Mouse (Mus musculus) small intestine, adult 2 months (tissue): ENCODE data around the gene Hs6st3. TPM values are rescaled to one million over a fixed set of nuclear protein-coding genes. Genes with fewer than 3 reads are reported as not detected.

Source experiments
- H3K27ac ChIP-seq: fragments of 200-500 bp; 2 replicates; pipeline ENCODE4 v1.5.1; 2012; ENCODE audit warnings: low read depth, low read length, control low read depth, inconsistent platforms; ENCODE audit not compliant: insufficient read depth
- H3K27me3 ChIP-seq: fragments of 200-500 bp; 2 replicates; pipeline ENCODE4 v1.6.1; 2012; ENCODE audit warnings: mild to moderate bottlenecking, moderate library complexity, low read length, inconsistent platforms; ENCODE audit not compliant: control insufficient read depth, insufficient read depth
- H3K36me3 ChIP-seq: fragments of 200-500 bp; 2 replicates; pipeline ENCODE4 v1.6.1; 2012; ENCODE audit warnings: mild to moderate bottlenecking, low read length, control low read depth, inconsistent platforms; ENCODE audit not compliant: control insufficient read depth, insufficient read depth
- H3K4me1 ChIP-seq: fragments of 200-500 bp; 2 replicates; pipeline ENCODE4 v1.6.1; 2012; ENCODE audit warnings: low read length, inconsistent platforms, mixed read lengths; ENCODE audit not compliant: control insufficient read depth, insufficient read depth, insufficient read length
- H3K4me3 ChIP-seq: fragments of 200-500 bp; 2 replicates; pipeline ENCODE4 v1.5.1; 2012; ENCODE audit warnings: low read depth, mild to moderate bottlenecking, control low read depth, inconsistent platforms, low read length, moderate library complexity
- CTCF ChIP-seq: fragments of 200-500 bp; IDR thresholded peaks from 2 replicates; pipeline ENCODE4 v1.5.1; 2012; ENCODE audit warnings: low read depth, mild to moderate bottlenecking, control low read depth, inconsistent platforms, low read length, moderate library complexity, mixed read lengths; ENCODE audit not compliant: insufficient replicate concordance, insufficient read length; ENCODE audit errors: extremely low read depth
- POLR2A ChIP-seq: fragments of 200-500 bp; IDR thresholded peaks from 2 replicates; pipeline ENCODE4 v1.6.1; 2012; ENCODE audit warnings: low read depth, mild to moderate bottlenecking, control low read depth, inconsistent platforms, low read length, moderate library complexity
- WGBS: fragments of 180-500 bp; shearing (Covaris S2); methylation state at CpG from one replicate; pipeline ENCODE4 v1.1.7; 2018; 5-methylcytosine and 5-hydroxymethylcytosine counted together
- polyA plus RNA-seq: library from polyadenylated mRNA; depleted of rRNA; stranded (reverse); fragments of >200 nt; gene quantifications from 2 replicates; pipeline ENCODE4 v1.2.3, GENCODE M21; 2012

Gene Hs6st3
- polyA plus RNA-seq, 1 experiment, result not detected

- no peak for TF ChIP-seq POLR2A
- no peak for TF ChIP-seq CTCF
- no peaks in the 10 kb centered on the region for H3K27me3 ChIP-seq
- H3K27ac ChIP-seq, result no peak overlapping the region
- H3K4me1 ChIP-seq, result no peaks in the 10 kb centered on the region
- H3K4me3 ChIP-seq, result no peak overlapping the region
- WGBS, result 39% methylated on average over 4 of the region's 4 CpGs
- H3K36me3 ChIP-seq, result no peaks in the 10 kb centered on the region
These were observed 710.7 kb downstream of the Hs6st3 start for GRCm38 (mm10) chr14:119848759-119849298.

GRCm38 (mm10) chr14:119849338-119849737 lies 711.2 kb downstream of the Hs6st3 start:
- Histone ChIP-seq H3K36me3 (no peaks in the 10 kb centered on the region), H3K4me3 (no peak overlapping the region), H3K27me3 (no peaks in the 10 kb centered on the region), H3K4me1 (no peaks in the 10 kb centered on the region), H3K27ac (no peak overlapping the region)
- 68% methylated on average over 7 of the region's 7 CpGs for WGBS
- no peak for TF ChIP-seq POLR2A
- TF ChIP-seq CTCF, result no peak

GRCm38 (mm10) chr14:119852139-119852538 lies 714.0 kb downstream of the Hs6st3 start:
- H3K27ac ChIP-seq, result no peak overlapping the region
- no peaks in the 10 kb centered on the region for H3K36me3 ChIP-seq
- H3K4me1 ChIP-seq, result no peaks in the 10 kb centered on the region
- TF ChIP-seq POLR2A, result no peak
- no peak for TF ChIP-seq CTCF
- WGBS, result 48% methylated on average over 5 of the region's 5 CpGs
- no peak overlapping the region for H3K4me3 ChIP-seq
- H3K27me3 ChIP-seq, result no peaks in the 10 kb centered on the region

- Histone ChIP-seq H3K27ac (no peak overlapping the region), H3K27me3 (no peaks in the 10 kb centered on the region), H3K36me3 (no peaks in the 10 kb centered on the region), H3K4me1 (no peaks in the 10 kb centered on the region), H3K4me3 (no peak overlapping the region)
- TF ChIP-seq CTCF (no peak), POLR2A (no peak)
- 67% methylated on average over 23 of the region's 23 CpGs for WGBS
These were observed 719.5 kb downstream of the Hs6st3 start for GRCm38 (mm10) chr14:119857338-119858291.

- Histone ChIP-seq H3K36me3 (no peaks in the 10 kb centered on the region), H3K4me1 (no peaks in the 10 kb centered on the region), H3K27me3 (no peaks in the 10 kb centered on the region), H3K4me3 (no peak overlapping the region), H3K27ac (no peak overlapping the region)
- TF ChIP-seq POLR2A (no peak), CTCF (no peak)
- 94% methylated on average over 4 of the region's 4 CpGs for WGBS
These were observed 735.5 kb downstream of the Hs6st3 start for GRCm38 (mm10) chr14:119873617-119874016.

GRCm38 (mm10) chr14:119892922-119893321 lies 754.8 kb downstream of the Hs6st3 start:
- Histone ChIP-seq H3K36me3 (no peaks in the 10 kb centered on the region), H3K4me3 (no peak overlapping the region), H3K4me1 (0 out of 2 replicates have a peak, but pooled peaks cover 2% of the 10 kb centered on the region), H3K27me3 (no peaks in the 10 kb centered on the region), H3K27ac (no peak overlapping the region)
- WGBS, result 93% methylated on average over 8 of the region's 8 CpGs
- TF ChIP-seq CTCF (no peak), POLR2A (no peak)

- TF ChIP-seq CTCF (no peak), POLR2A (no peak)
- Histone ChIP-seq H3K27ac (no peak overlapping the region), H3K4me1 (0 out of 2 replicates have a peak, but pooled peaks cover 2% of the 10 kb centered on the region), H3K27me3 (no peaks in the 10 kb centered on the region), H3K36me3 (no peaks in the 10 kb centered on the region), H3K4me3 (no peak overlapping the region)
- WGBS, result 75% methylated on average over 8 of the region's 8 CpGs
These were observed 757.0 kb downstream of the Hs6st3 start for GRCm38 (mm10) chr14:119895097-119895496.
